Mouse (Mus musculus) E14TG2a.4 (cell line): ENCODE data around the gene Gjb3.

Source experiments
- CTCF ChIP-seq: conservative IDR thresholded peaks from 2 replicates; pipeline ENCODE4 v1.5.1; 2014; ENCODE audit warnings: low read length
- NANOG ChIP-seq: IDR thresholded peaks from 2 replicates; pipeline ENCODE4 v1.6.1; 2014; ENCODE audit warnings: borderline replicate concordance, low read length, mixed read lengths

DNA sequence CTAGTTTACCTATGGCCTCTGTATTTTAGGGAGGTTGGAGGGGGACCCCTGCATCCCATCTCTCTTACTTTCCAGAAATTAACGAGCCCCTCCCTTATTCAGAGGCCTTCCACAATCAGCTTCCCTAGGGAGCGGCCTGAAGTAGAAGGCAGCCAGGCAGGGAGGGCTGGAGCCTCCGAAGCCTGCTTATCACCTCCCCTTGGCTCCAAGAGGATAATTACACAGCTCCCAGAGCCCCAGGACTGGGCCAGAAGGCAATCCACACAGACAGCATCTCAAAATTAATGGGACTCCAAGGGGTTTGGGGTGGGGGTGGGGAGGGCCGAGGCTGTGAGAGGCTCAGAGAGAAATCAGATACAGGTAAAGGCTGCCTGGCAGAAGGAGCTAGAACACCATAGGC is 35.2 kb upstream of the Gjb3 start:
- TF ChIP-seq CTCF (no peak), NANOG (no peak)
